Mouse (Mus musculus): ENCODE results near the gene Actb.
A peak's percentile ranks its signal among the peaks of the same experiment; 100 is the strongest.

Gene Actb

GRCm38 (mm10) chr5:142877337-142878280 is 28.9 kb downstream of the Actb start:
- peak; percentile 64 for DNase-seq (ENCODE audit: low read depth)

- no peak for DNase-seq (ENCODE audit: low read depth)
These were observed 29.7 kb downstream of the Actb start for GRCm38 (mm10) chr5:142876896-142877295.

- no peak for DNase-seq (ENCODE audit: low read depth)
These were observed 31.0 kb downstream of the Actb start for GRCm38 (mm10) chr5:142875513-142875905.

- DNase-seq (ENCODE audit: low read depth), result no peak
These were observed 31.6 kb downstream of the Actb start for GRCm38 (mm10) chr5:142874791-142875512.

GRCm38 (mm10) chr5:142873718-142874117 is 32.8 kb downstream of the Actb start:
- DNase-seq (ENCODE audit: low read depth), result no peak

- no peak for DNase-seq (ENCODE audit: low read depth)
These were observed 34.8 kb downstream of the Actb start for GRCm38 (mm10) chr5:142871765-142872164.

- no peak for DNase-seq (ENCODE audit: low read depth)
These were observed 37.1 kb downstream of the Actb start for GRCm38 (mm10) chr5:142869463-142869862.

GRCm38 (mm10) chr5:142857763-142858229 is 48.8 kb downstream of the Actb start:
- DNase-seq (ENCODE audit: low read depth), result no peak

- no peak for DNase-seq (ENCODE audit: low read depth)
These were observed 50.1 kb downstream of the Actb start for GRCm38 (mm10) chr5:142856408-142856807.

- DNase-seq (ENCODE audit: low read depth), result no peak
These were observed 51.7 kb downstream of the Actb start for GRCm38 (mm10) chr5:142854877-142855276.

- no peak for DNase-seq (ENCODE audit: low read depth)
These were observed 53.0 kb downstream of the Actb start for GRCm38 (mm10) chr5:142853585-142853984.

All from c-Kit-positive CD71-positive TER-119-negative erythroid progenitor cells, embryonic 14.5 days (primary cell).